Mouse (Mus musculus): Measurements from ENCODE around the gene Vil1. TPM values are rescaled to one million over a fixed set of nuclear protein-coding genes. Genes with fewer than 3 reads are reported as not detected.

Gene Vil1
- polyA plus RNA-seq (2012; rRNA removed) = 0.56 and 0.66 TPM in 2 replicates

- Histone ChIP-seq H3K27ac (ENCODE audit: insufficient read depth, low read length) (no peak within 1 kb of the TSS), H3K4me1 (ENCODE audit: control insufficient read depth, insufficient read depth, low read length) (no peaks in the 10 kb centered on the region), H3K4me3 (ENCODE audit: insufficient read depth, low read length) (no peak within 1 kb of the TSS)
- TF ChIP-seq CTCF (IDR thresholded peaks at IDR 0.05; ENCODE audit: extremely low read depth, insufficient read depth, low read length) (no peak), POLR2A (IDR thresholded peaks at IDR 0.05; ENCODE audit: extremely low read depth, insufficient read depth, low read length) (no peak)
These were observed at the start of gene Vil1 for GRCm38 (mm10) chr1:74408589-74409504. Gene Vil1 (plus strand): TSS chr1:74409376.

GRCm38 (mm10) chr1:74359952-74360517 is 49.1 kb upstream of the Vil1 start:
- TF ChIP-seq POLR2A (IDR thresholded peaks at IDR 0.05; ENCODE audit: extremely low read depth, insufficient read depth, low read length) = no peak
- no peak for TF ChIP-seq CTCF (IDR thresholded peaks at IDR 0.05; ENCODE audit: extremely low read depth, insufficient read depth, low read length)
- H3K27ac ChIP-seq (ENCODE audit: insufficient read depth, low read length) = no peak overlapping the region
- no peak overlapping the region for H3K4me3 ChIP-seq (ENCODE audit: insufficient read depth, low read length)
- H3K4me1 ChIP-seq (ENCODE audit: control insufficient read depth, insufficient read depth, low read length) = no peaks in the 10 kb centered on the region; the same call in 1 of the 2 replicates

GRCm38 (mm10) chr1:74361812-74362211 is 47.4 kb upstream of the Vil1 start, which contains the start of gene Catip:
Gene Catip (plus strand): TSS chr1:74362108.
- Histone ChIP-seq H3K4me3 (ENCODE audit: insufficient read depth, low read length) (no peak within 1 kb of the TSS), H3K4me1 (ENCODE audit: control insufficient read depth, insufficient read depth, low read length) (no peaks in the 10 kb centered on the region; the same call in 1 of the 2 replicates), H3K27ac (ENCODE audit: insufficient read depth, low read length) (no peak within 1 kb of the TSS)
- no peak for TF ChIP-seq POLR2A (IDR thresholded peaks at IDR 0.05; ENCODE audit: extremely low read depth, insufficient read depth, low read length)
- TF ChIP-seq CTCF (IDR thresholded peaks at IDR 0.05; ENCODE audit: extremely low read depth, insufficient read depth, low read length) = peak; percentile 82

DNA sequence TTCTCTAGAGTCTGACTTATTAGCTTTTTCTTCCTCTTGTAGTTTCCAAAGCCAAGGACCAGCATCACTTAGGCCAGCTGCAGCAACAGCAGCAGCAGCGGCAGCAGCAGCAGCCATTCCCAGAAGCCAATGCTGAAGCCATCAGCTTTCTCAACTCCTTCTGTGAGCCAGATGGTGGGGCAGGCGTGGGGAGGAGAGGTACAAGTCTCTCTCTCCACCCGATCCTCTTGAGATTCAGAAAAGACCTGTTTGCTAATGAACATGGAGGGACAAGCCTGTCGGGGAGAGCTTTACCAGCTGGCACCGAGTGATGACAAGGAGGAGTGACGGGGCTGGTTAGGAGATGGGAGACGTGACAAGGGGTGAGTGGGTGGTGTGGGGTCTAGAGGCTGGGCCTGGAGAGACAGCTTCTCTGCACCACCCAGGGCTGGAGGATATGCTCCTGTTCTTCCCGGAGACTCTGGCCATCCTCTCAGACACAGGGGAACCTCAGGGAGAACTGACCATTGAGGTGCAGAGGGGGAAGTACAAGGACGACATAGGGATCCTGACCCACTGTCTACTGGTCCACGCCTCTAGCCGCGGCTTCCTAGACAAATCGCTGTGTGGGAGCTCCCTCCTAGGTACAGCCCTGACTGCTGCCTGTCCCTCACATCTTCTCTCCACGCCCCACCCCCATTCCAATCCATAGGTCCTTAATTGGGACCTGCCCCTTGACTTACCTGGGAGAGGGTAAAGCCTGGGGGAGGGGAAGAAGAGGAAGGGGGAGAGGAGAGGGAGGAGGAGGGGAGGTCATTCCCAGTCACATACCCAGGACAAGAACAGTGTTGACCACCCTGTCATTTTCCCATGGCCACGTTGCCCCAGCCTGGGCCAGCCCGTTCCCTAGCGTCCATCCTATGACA is 46.6 kb upstream of the Vil1 start:
- no peaks in the 10 kb centered on the region; the same call in 1 of the 2 replicates for H3K4me1 ChIP-seq (ENCODE audit: control insufficient read depth, insufficient read depth, low read length)
- TF ChIP-seq POLR2A (IDR thresholded peaks at IDR 0.05; ENCODE audit: extremely low read depth, insufficient read depth, low read length) (no peak), CTCF (IDR thresholded peaks at IDR 0.05; ENCODE audit: extremely low read depth, insufficient read depth, low read length) (no peak)
- H3K4me3 ChIP-seq (ENCODE audit: insufficient read depth, low read length) = no peak overlapping the region
- no peak overlapping the region for H3K27ac ChIP-seq (ENCODE audit: insufficient read depth, low read length)

DNA sequence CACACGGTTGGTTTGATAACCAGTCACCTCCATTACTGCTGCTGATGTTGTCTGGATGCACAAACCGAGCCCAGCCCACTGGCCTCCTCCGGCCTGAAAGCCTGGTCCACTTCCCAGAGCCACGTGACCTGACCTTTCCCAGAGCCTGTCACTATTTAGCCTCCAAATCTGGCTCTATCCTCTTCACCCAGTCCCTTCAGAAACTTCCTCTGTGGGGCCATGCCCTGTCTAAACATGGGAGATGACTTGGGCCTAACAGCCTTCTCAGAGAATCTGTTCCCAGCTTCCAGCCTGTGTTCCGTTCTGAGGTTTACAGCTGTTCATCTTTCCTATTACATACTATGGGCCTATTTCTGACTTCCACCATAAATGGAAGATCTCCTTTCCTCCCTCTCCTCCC is 45.7 kb upstream of the Vil1 start:
- TF ChIP-seq CTCF (IDR thresholded peaks at IDR 0.05; ENCODE audit: extremely low read depth, insufficient read depth, low read length) (no peak), POLR2A (IDR thresholded peaks at IDR 0.05; ENCODE audit: extremely low read depth, insufficient read depth, low read length) (no peak)
- no peak overlapping the region for H3K27ac ChIP-seq (ENCODE audit: insufficient read depth, low read length)

DNA sequence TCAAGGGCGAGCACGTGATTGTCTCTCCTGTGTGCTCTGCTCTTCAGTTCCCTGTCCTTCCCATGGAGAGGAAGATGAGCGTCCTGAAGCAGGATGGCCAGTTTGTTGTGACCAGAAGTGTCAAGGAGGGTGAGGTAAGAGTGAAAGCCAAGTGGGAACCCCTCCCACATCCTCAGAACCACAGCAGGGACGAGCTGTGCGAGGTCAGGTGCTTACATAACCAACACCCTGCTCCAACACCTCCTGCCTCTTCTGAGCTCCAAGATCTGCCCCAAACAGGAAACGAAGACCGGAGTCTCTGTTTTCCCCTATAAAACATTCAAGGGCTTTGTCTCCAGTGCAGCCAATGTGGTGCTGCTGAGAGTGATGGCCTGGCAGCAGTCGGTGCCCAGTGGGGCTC is 44.9 kb upstream of the Vil1 start:
- Histone ChIP-seq H3K27ac (ENCODE audit: insufficient read depth, low read length) (no peak overlapping the region), H3K4me3 (ENCODE audit: insufficient read depth, low read length) (no peak overlapping the region), H3K4me1 (ENCODE audit: control insufficient read depth, insufficient read depth, low read length) (no peaks in the 10 kb centered on the region; the same call in 1 of the 2 replicates)
- TF ChIP-seq CTCF (IDR thresholded peaks at IDR 0.05; ENCODE audit: extremely low read depth, insufficient read depth, low read length) (no peak), POLR2A (IDR thresholded peaks at IDR 0.05; ENCODE audit: extremely low read depth, insufficient read depth, low read length) (no peak)

More for the DNA sequence above, 45.7 kb upstream of the Vil1 start:
- no peak overlapping the region for H3K4me3 ChIP-seq (ENCODE audit: insufficient read depth, low read length)
- H3K4me1 ChIP-seq (ENCODE audit: control insufficient read depth, insufficient read depth, low read length) = no peaks in the 10 kb centered on the region; the same call in 1 of the 2 replicates

GRCm38 (mm10) chr1:74367886-74368645 is 41.1 kb upstream of the Vil1 start:
- TF ChIP-seq POLR2A (IDR thresholded peaks at IDR 0.05; ENCODE audit: extremely low read depth, insufficient read depth, low read length) = no peak
- H3K4me1 ChIP-seq (ENCODE audit: control insufficient read depth, insufficient read depth, low read length) = no peaks in the 10 kb centered on the region; the same call in 1 of the 2 replicates
- H3K27ac ChIP-seq (ENCODE audit: insufficient read depth, low read length) = no peak overlapping the region
- peak overlapping the region; percentile 17; the same call in 1 of the 2 replicates for H3K4me3 ChIP-seq (ENCODE audit: insufficient read depth, low read length)

GRCm38 (mm10) chr1:74370040-74370439 is 39.1 kb upstream of the Vil1 start:
- Histone ChIP-seq H3K27ac (ENCODE audit: insufficient read depth, low read length) (no peak overlapping the region), H3K4me3 (ENCODE audit: insufficient read depth, low read length) (no peak overlapping the region), H3K4me1 (ENCODE audit: control insufficient read depth, insufficient read depth, low read length) (no peaks in the 10 kb centered on the region)
- TF ChIP-seq CTCF (IDR thresholded peaks at IDR 0.05; ENCODE audit: extremely low read depth, insufficient read depth, low read length) (no peak), POLR2A (IDR thresholded peaks at IDR 0.05; ENCODE audit: extremely low read depth, insufficient read depth, low read length) (no peak)

Measured in cortical plate, adult 2 months (tissue).